Mouse (Mus musculus) liver, adult (tissue): Measurements from ENCODE around the gene Clec2d.

ENCODE experiments used
- GATA4 ChIP-seq: IDR thresholded peaks from 2 replicates; pipeline ENCODE4 v1.6.1; 2014; ENCODE audit warnings: mild to moderate bottlenecking, low read length; ENCODE audit not compliant: insufficient replicate concordance

The Clec2d gene

DNA sequence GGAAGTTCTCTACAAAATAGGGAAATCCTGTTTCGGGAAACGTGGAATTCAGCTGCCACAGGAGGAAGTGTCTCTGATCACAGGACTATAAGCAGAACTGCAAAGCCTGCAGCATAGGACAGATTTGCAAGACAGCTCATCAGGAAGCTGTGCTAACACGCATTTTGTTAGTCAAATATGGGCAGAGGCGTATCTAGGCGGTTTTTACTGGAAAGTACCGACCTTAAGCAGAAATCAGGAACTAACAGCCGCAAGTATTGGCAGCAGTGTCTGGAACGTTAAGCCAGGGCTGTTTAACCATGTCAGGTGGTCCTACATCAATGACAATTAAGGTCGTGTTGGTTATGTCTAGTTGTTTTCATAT, 52.4 kb downstream of the Clec2d start:
- peak; percentile 85 for TF ChIP-seq GATA4

DNA sequence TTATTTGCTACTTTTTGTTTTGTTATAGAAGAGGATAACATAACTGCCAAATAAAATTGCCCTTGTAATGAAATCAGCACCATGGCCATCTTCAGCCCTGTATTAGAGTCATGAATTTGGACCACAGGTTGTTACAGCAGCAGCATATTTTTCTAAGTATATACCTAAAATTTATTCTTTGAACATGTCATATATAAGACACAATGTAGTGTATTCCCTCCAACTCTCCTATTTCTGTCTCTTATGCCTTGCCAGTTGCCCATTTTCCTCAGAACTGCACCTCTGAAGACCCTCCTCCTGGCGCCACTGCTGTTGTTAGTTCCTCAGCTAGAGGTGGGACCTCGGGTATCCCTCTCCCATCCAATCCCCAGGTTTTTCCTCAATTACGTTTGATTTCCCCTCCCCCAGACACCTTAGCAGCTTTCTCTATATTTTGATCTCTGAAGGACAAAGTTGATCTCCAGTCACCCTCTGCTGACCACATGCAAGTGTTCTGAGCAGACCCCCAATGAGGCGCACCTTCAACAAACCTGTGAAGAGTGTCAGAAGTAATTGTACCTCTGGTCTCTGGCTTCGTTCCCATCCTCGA, 53.0 kb downstream of the Clec2d start:
- no peak for TF ChIP-seq GATA4

DNA sequence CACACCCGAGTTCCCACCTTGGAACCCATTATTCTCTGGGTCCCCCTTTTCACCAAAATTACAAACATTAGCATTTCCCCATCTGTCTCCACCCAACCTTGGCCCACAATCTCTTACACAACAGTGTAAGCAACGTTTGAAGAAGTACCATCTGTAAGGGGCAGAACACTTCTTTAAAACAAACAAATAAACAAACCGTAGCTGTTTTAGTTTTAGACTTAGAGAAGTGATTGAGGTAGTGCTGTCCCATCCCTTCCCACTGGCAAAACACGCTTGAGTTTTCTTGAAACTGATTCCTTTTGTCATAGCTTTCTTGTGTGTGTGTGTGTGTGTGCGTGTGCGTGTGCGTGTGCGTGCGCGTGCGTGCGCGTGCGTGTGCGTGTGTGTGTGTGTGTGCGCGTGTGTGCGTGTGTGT, 53.5 kb downstream of the Clec2d start:
- no peak for TF ChIP-seq GATA4

DNA sequence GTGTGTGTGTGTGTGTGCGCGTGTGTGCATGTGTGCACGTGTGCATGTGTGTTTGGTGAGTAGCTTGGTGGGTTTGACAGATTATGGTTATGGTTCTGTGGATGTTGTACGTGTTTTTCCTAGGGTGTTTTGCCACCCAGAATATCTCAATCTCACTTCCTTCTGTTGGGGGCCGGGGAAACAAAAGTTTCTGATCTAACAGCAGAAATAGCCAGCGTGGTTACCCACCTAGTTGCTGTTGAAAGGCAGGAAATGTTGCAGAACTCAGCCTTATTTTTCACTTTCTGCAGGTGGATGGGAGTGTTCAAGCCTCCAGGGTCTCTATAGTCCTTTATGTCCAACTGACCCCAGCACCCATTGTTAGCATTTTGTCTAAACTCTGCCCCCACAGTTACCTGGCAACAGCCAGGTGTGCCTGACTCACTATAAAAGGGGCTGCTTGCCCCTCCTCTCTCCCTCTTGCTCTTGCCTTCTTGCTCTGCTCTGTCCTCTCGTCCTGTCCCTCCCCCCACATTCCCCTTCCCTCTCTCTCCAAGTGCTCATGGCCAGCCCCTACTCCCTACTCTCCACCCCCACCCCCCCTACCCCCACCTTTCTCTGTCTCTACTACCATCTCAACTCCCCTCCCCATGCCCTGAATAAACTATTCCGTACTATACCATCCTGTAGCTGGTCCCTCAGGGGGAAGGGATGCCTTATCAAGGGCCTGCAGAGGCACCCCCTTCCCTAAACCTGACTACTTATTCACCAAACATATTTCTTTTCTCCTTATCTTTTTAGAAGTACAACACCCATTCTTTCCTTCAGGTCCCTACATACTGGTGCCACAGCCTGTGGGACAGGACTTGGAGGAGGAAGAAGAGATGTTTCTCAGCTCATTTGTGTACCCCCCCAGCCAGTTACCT, 54.3 kb downstream of the Clec2d start:
- TF ChIP-seq GATA4 = no peak

DNA sequence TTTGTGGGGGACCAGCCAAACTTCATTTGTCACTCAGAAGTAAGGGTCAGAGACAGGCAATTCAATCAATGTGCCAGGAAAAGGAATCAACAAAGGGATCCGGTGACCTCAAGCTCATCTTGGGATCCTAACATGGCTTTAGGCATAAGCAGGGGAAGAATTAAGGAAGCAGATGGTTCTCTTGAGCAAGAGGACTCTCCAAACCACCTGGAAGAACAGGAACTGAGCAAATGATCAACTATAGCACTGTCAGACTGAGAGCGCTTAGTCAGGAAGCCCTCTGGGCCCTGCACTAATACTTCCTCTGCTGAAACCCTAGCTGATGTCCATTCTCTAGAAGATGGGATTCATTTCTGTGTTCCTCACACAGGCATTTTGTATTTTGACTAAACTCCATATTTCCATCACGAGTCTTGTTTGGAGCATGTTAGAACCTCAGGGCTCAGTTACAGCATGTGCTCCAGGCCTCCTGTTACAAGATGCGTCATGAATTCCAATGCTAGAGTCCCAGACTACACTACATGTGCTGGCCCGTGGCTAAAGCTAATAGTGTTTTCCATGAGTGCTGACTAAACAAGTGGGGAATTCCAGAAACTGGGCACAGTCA, 55.5 kb downstream of the Clec2d start:
- no peak for TF ChIP-seq GATA4
